Mouse (Mus musculus): ENCODE measurements at regions not wholly inside any gene's neighbourhood (a gene's known extent, or its start where the extent isn't known, plus 50 kb on each side); places are given as distances from the start of the nearest gene placed in this dataset.
A peak's percentile ranks its signal among the peaks of the same experiment; 100 is the strongest.

GRCm38 (mm10) chr10:126628057-126628456 lies 273.1 kb downstream of the Atp23 start:
- H3K4me3 ChIP-seq (replicated peaks in 1 of 3; ENCODE audit: low read depth in 2 of 3, low read length in 2 of 3, poor library complexity in 1 of 3): no peak overlapping the region
- peaks cover 57% of the 10 kb centered on the region for H3K9me3 ChIP-seq (replicated peaks; ENCODE audit: low read length)
- no peak for DNase-seq (ENCODE audit: extremely low read depth)
- no peaks in the 10 kb centered on the region for H3K79me2 ChIP-seq (replicated peaks; ENCODE audit: control insufficient read depth, extremely low read depth, insufficient read depth, poor library complexity, severe bottlenecking)
- H3K9ac ChIP-seq (ENCODE audit: insufficient read depth, low read depth): no peak overlapping the region
- dilution Hi-C loops (cut with MboI; ENCODE audit: extremely low pct_ligation_motif_present, extremely low pct_unique_long_range_greater_than_20kb, low sequenced_read_pairs) (no loop called here), in situ Hi-C loops (cut with MboI; ENCODE audit: low pct_ligation_motif_present, low pct_unique_long_range_greater_than_20kb, low sequenced_read_pairs) (no loop called here)
- TF ChIP-seq CHD2 (IDR thresholded peaks at IDR 0.05; ENCODE audit: low read length) (no peak), CTCF (conservative IDR thresholded peaks at IDR 0.05 in 1 of 2, IDR thresholded peaks at IDR 0.05 in 1 of 2; ENCODE audit: low read depth in 2 of 2, low read length in 2 of 2) (0 out of 4 replicates have a peak, but pooled peaks of 1 of the 2 experiments have one; percentile 3)
- no peak overlapping the region for H3K27ac ChIP-seq (ENCODE audit: insufficient read depth, low read depth)
- no peaks in the 10 kb centered on the region for H3K36me3 ChIP-seq (replicated peaks in 1 of 2; ENCODE audit: control insufficient read depth in 1 of 2, insufficient read depth in 1 of 2, low read length in 1 of 2)
- no peaks in the 10 kb centered on the region for H3K4me1 ChIP-seq (ENCODE audit: control insufficient read depth in 1 of 2, insufficient read depth in 2 of 2)
- H3K4me2 ChIP-seq (ENCODE audit: insufficient read depth, low read depth, poor library complexity, severe bottlenecking): no peak overlapping the region
- no peaks in the 10 kb centered on the region for H3K27me3 ChIP-seq (replicated peaks)

GRCm38 (mm10) chr10:126625466-126625865 lies 275.7 kb downstream of the Atp23 start:
- no peak for DNase-seq (ENCODE audit: extremely low read depth)

GRCm38 (mm10) chr10:126620802-126621201 lies 280.4 kb downstream of the Atp23 start:
- dilution Hi-C loops (cut with MboI; ENCODE audit: extremely low pct_ligation_motif_present, extremely low pct_unique_long_range_greater_than_20kb, low sequenced_read_pairs): no loop called here
- in situ Hi-C loops (cut with MboI; ENCODE audit: low pct_ligation_motif_present, low pct_unique_long_range_greater_than_20kb, low sequenced_read_pairs): no loop called here

More at GRCm38 (mm10) chr10:126625466-126625865, 275.7 kb downstream of the Atp23 start:
- Histone ChIP-seq H3K9ac (ENCODE audit: insufficient read depth, low read depth) (no peak overlapping the region), H3K4me2 (ENCODE audit: insufficient read depth, low read depth, poor library complexity, severe bottlenecking) (no peak overlapping the region), H3K27ac (ENCODE audit: insufficient read depth, low read depth) (no peak overlapping the region), H3K79me2 (replicated peaks; ENCODE audit: control insufficient read depth, extremely low read depth, insufficient read depth, poor library complexity, severe bottlenecking) (no peaks in the 10 kb centered on the region), H3K4me3 (replicated peaks in 1 of 3; ENCODE audit: low read depth in 2 of 3, low read length in 2 of 3, poor library complexity in 1 of 3) (no peak overlapping the region), H3K9me3 (replicated peaks; ENCODE audit: low read length) (peaks cover 60% of the 10 kb centered on the region), H3K36me3 (replicated peaks in 1 of 2; ENCODE audit: control insufficient read depth in 1 of 2, insufficient read depth in 1 of 2, low read length in 1 of 2) (no peaks in the 10 kb centered on the region), H3K4me1 (ENCODE audit: control insufficient read depth in 1 of 2, insufficient read depth in 2 of 2) (no peaks in the 10 kb centered on the region), H3K27me3 (replicated peaks) (no peaks in the 10 kb centered on the region)
- TF ChIP-seq GABPA (IDR thresholded peaks at IDR 0.05; ENCODE audit: insufficient replicate concordance, low read depth, low read length) (no peak), CTCF (conservative IDR thresholded peaks at IDR 0.05 in 1 of 2, IDR thresholded peaks at IDR 0.05 in 1 of 2; ENCODE audit: low read depth in 2 of 2, low read length in 2 of 2) (no peak), MAX (IDR thresholded peaks at IDR 0.05; ENCODE audit: low read length) (no peak), TCF12 (IDR thresholded peaks at IDR 0.05; ENCODE audit: low read depth, low read length) (no peak)
- dilution Hi-C loops (cut with MboI; ENCODE audit: extremely low pct_ligation_motif_present, extremely low pct_unique_long_range_greater_than_20kb, low sequenced_read_pairs): no loop called here
- in situ Hi-C loops (cut with MboI; ENCODE audit: low pct_ligation_motif_present, low pct_unique_long_range_greater_than_20kb, low sequenced_read_pairs): no loop called here

GRCm38 (mm10) chr10:126619970-126620369 lies 281.2 kb downstream of the Atp23 start:
- H3K79me2 ChIP-seq (replicated peaks; ENCODE audit: control insufficient read depth, extremely low read depth, insufficient read depth, poor library complexity, severe bottlenecking): no peaks in the 10 kb centered on the region
- H3K4me3 ChIP-seq (replicated peaks in 1 of 3; ENCODE audit: low read depth in 2 of 3, low read length in 2 of 3, poor library complexity in 1 of 3): no peak overlapping the region
- peaks cover 48% of the 10 kb centered on the region for H3K9me3 ChIP-seq (replicated peaks; ENCODE audit: low read length)
- no peak for TF ChIP-seq SMC3 (IDR thresholded peaks at IDR 0.05; ENCODE audit: low read depth, low read length)
- TF ChIP-seq HCFC1 (IDR thresholded peaks at IDR 0.05; ENCODE audit: low read depth, low read length): no peak
- no peak for TF ChIP-seq TCF12 (IDR thresholded peaks at IDR 0.05; ENCODE audit: low read depth, low read length)
- TF ChIP-seq ZKSCAN1 (IDR thresholded peaks at IDR 0.05; ENCODE audit: borderline replicate concordance, low read depth, low read length): no peak
- no peak for TF ChIP-seq MAX (IDR thresholded peaks at IDR 0.05; ENCODE audit: low read length)
- TF ChIP-seq JUN (IDR thresholded peaks at IDR 0.05; ENCODE audit: insufficient read depth, low read depth, low read length): no peak
- no peak for TF ChIP-seq NRF1 (IDR thresholded peaks at IDR 0.05; ENCODE audit: low read depth, low read length)
- no peak for TF ChIP-seq ZNF384 (IDR thresholded peaks at IDR 0.05; ENCODE audit: low read depth, low read length)
- no peak for TF ChIP-seq RCOR1 (conservative IDR thresholded peaks at IDR 0.05; ENCODE audit: low read depth, low read length)
- no peak for TF ChIP-seq JUND (conservative IDR thresholded peaks at IDR 0.05; ENCODE audit: low read depth, low read length)
- TF ChIP-seq MYC (IDR thresholded peaks at IDR 0.05; ENCODE audit: low read depth, low read length): no peak
- TF ChIP-seq ETS1 (conservative IDR thresholded peaks at IDR 0.05; ENCODE audit: low read depth, low read length): no peak
- no peak for TF ChIP-seq ELF1 (IDR thresholded peaks at IDR 0.05; ENCODE audit: low read depth, low read length)
- no peak overlapping the region for H3K9ac ChIP-seq (ENCODE audit: insufficient read depth, low read depth)
- dilution Hi-C loops (cut with MboI; ENCODE audit: extremely low pct_ligation_motif_present, extremely low pct_unique_long_range_greater_than_20kb, low sequenced_read_pairs) (no loop called here), in situ Hi-C loops (cut with MboI; ENCODE audit: low pct_ligation_motif_present, low pct_unique_long_range_greater_than_20kb, low sequenced_read_pairs) (no loop called here)
- no peak overlapping the region for H3K4me2 ChIP-seq (ENCODE audit: insufficient read depth, low read depth, poor library complexity, severe bottlenecking)
- DNase-seq (ENCODE audit: extremely low read depth): no peak
- no peaks in the 10 kb centered on the region for H3K27me3 ChIP-seq (replicated peaks)
- no peaks in the 10 kb centered on the region for H3K4me1 ChIP-seq (ENCODE audit: control insufficient read depth in 1 of 2, insufficient read depth in 2 of 2)
- H3K27ac ChIP-seq (ENCODE audit: insufficient read depth, low read depth): no peak overlapping the region
- H3K36me3 ChIP-seq (replicated peaks in 1 of 2; ENCODE audit: control insufficient read depth in 1 of 2, insufficient read depth in 1 of 2, low read length in 1 of 2): no peaks in the 10 kb centered on the region

More at GRCm38 (mm10) chr10:126620802-126621201, 280.4 kb downstream of the Atp23 start:
- H3K4me2 ChIP-seq (ENCODE audit: insufficient read depth, low read depth, poor library complexity, severe bottlenecking): no peak overlapping the region
- no peaks in the 10 kb centered on the region for H3K79me2 ChIP-seq (replicated peaks; ENCODE audit: control insufficient read depth, extremely low read depth, insufficient read depth, poor library complexity, severe bottlenecking)
- H3K27me3 ChIP-seq (replicated peaks): no peaks in the 10 kb centered on the region
- H3K27ac ChIP-seq (ENCODE audit: insufficient read depth, low read depth): no peak overlapping the region
- H3K9ac ChIP-seq (ENCODE audit: insufficient read depth, low read depth): no peak overlapping the region
- no peaks in the 10 kb centered on the region for H3K4me1 ChIP-seq (ENCODE audit: control insufficient read depth in 1 of 2, insufficient read depth in 2 of 2)
- H3K9me3 ChIP-seq (replicated peaks; ENCODE audit: low read length): peaks cover 46% of the 10 kb centered on the region
- H3K36me3 ChIP-seq (replicated peaks in 1 of 2; ENCODE audit: control insufficient read depth in 1 of 2, insufficient read depth in 1 of 2, low read length in 1 of 2): no peaks in the 10 kb centered on the region
- DNase-seq (ENCODE audit: extremely low read depth): no peak
- TF ChIP-seq CHD1 (IDR thresholded peaks at IDR 0.05; ENCODE audit: low read depth, low read length): no peak
- no peak for TF ChIP-seq CHD2 (IDR thresholded peaks at IDR 0.05; ENCODE audit: low read length)
- TF ChIP-seq PAX5 (IDR thresholded peaks at IDR 0.05; ENCODE audit: low read length): no peak
- TF ChIP-seq RAD21 (IDR thresholded peaks at IDR 0.05; ENCODE audit: low read depth, low read length): no peak
- TF ChIP-seq EP300 (IDR thresholded peaks at IDR 0.05; ENCODE audit: low read length): no peak
- H3K4me3 ChIP-seq (replicated peaks in 1 of 3; ENCODE audit: low read depth in 2 of 3, low read length in 2 of 3, poor library complexity in 1 of 3): no peak overlapping the region
